Mouse (Mus musculus): Measurements from ENCODE around the gene Cct7. TPM values are rescaled to one million over a fixed set of nuclear protein-coding genes. Genes with fewer than 3 reads are reported as not detected.

The Cct7 gene
- total RNA-seq, 2 experiments from 2014 or later, result 206 to 214 TPM

Other genes starting within 250 kb of the Cct7 start
- 100 to 1,000 TPM; 165 TPM for gene Sfxn5, start 118.1 kb upstream of the Cct7 start, total RNA-seq (2021)
- 10 to 100 TPM; 65.7 to 66.8 TPM for gene Rab11fip5, start 76.9 kb upstream of the Cct7 start, total RNA-seq (2021)
- gene Noto, start 27.6 kb upstream of the Cct7 start, total RNA-seq (2021), result not detected
- 10 to 100 TPM; 38.6 to 39.4 TPM for gene Smyd5, start 19.5 kb upstream of the Cct7 start, total RNA-seq (2021)
- gene Pradc1, start 456 bp downstream of the Cct7 start, total RNA-seq (2021), result 10 to 100 TPM; 25.6 to 28.5 TPM
- gene Fbxo41, start 51.5 kb downstream of the Cct7 start, total RNA-seq (2021), result 100 to 1,000 TPM; 109 to 112 TPM
- gene Egr4, start 62.1 kb downstream of the Cct7 start, total RNA-seq (2021), result 10 to 100 TPM; 52.8 to 54.4 TPM
- gene Alms1, start 136.0 kb downstream of the Cct7 start, total RNA-seq (2021), result 1 to 10 TPM; 8.1 to 9.8 TPM